Mouse (Mus musculus) intestine, embryonic 16.5 days (tissue): Measurements from ENCODE around the gene Ptprd. TPM values are rescaled to one million over a fixed set of nuclear protein-coding genes. Genes with fewer than 3 reads are reported as not detected.
A peak's percentile ranks its signal among the peaks of the same experiment; 100 is the strongest.

ENCODE experiments used
- ATAC-seq: fragments of 200-750 bp; cut with Nextera tagmentation; 2 replicates; pipeline ENCODE4 v1.8.0; 2017; ENCODE audit warnings: moderate TSS enrichment, moderate library complexity
- H3K27ac ChIP-seq: fragments of 300-500 bp; sonication (generic); 2 replicates; pipeline ENCODE4 v1.5.1; 2014; ENCODE audit warnings: mild to moderate bottlenecking, low read length
- H3K27me3 ChIP-seq: fragments of 300-500 bp; sonication (generic); replicated peaks from 2 replicates; pipeline ENCODE4 v1.6.1; 2014; ENCODE audit warnings: low read length, control low read depth, mixed read lengths; ENCODE audit not compliant: control insufficient read depth, insufficient read depth
- H3K36me3 ChIP-seq: fragments of 300-500 bp; sonication (generic); 2 replicates; pipeline ENCODE4 v1.6.1; 2014; ENCODE audit warnings: low read length, control low read depth; ENCODE audit not compliant: control insufficient read depth, insufficient read depth
- H3K4me1 ChIP-seq: fragments of 300-500 bp; sonication (generic); 2 replicates; pipeline ENCODE4 v1.6.1; 2014; ENCODE audit warnings: low read length, control low read depth, mixed read lengths; ENCODE audit not compliant: control insufficient read depth, insufficient read depth
- H3K4me2 ChIP-seq: fragments of 300-500 bp; sonication (generic); 2 replicates; pipeline ENCODE4 v1.6.1; 2014; ENCODE audit warnings: low read depth, low read length, control low read depth
- H3K4me3 ChIP-seq: fragments of 300-500 bp; sonication (generic); 2 replicates; pipeline ENCODE4 v1.5.1; 2014; ENCODE audit warnings: mild to moderate bottlenecking, low read length
- H3K9ac ChIP-seq: fragments of 300-500 bp; sonication (generic); 2 replicates; pipeline ENCODE4 v1.6.1; 2014; ENCODE audit warnings: low read depth, low read length
- H3K9me3 ChIP-seq: fragments of 300-500 bp; sonication (generic); 2 replicates; pipeline ENCODE4 v1.6.1; 2016; ENCODE audit warnings: low read length, control low read depth; ENCODE audit not compliant: control insufficient read depth
- WGBS: fragments of 180-500 bp; shearing (Covaris S2); extraction: QIAGEN DNeasy Blood & Tissue Kit; methylation state at CpG from one replicate; pipeline ENCODE4 v1.1.7; 2014; 5-methylcytosine and 5-hydroxymethylcytosine counted together
- microRNA-seq: library from miRNA; unstranded; fragments of <30 nt; microRNA quantifications from one replicate; pipeline ENCODE4, GENCODE M21; 2016
- polyA plus RNA-seq: library from polyadenylated mRNA; unstranded; fragments of >200 nt; fragmentation: Nextera tagmentation; extraction: Ambion mirVana; gene quantifications from 2 replicates; pipeline ENCODE4 v1.2.1, GENCODE M21; 2015

Gene Ptprd
- polyA plus RNA-seq, 1 experiment from 2014 or later = 5.0 TPM

GRCm38 (mm10) chr4:75961865-75962264 lies 2249.9 kb downstream of the Ptprd start:
- H3K9me3 ChIP-seq = no peaks in the 10 kb centered on the region
- no peaks in the 10 kb centered on the region for H3K27me3 ChIP-seq
- H3K9ac ChIP-seq = no peak overlapping the region
- no peak for ATAC-seq
- no peak overlapping the region for H3K27ac ChIP-seq
- H3K4me1 ChIP-seq = no peaks in the 10 kb centered on the region
- no peak overlapping the region for H3K4me3 ChIP-seq
- no peak overlapping the region for H3K4me2 ChIP-seq
- no peaks in the 10 kb centered on the region for H3K36me3 ChIP-seq
- 33% methylated on average over 2 of the region's 2 CpGs for WGBS

DNA sequence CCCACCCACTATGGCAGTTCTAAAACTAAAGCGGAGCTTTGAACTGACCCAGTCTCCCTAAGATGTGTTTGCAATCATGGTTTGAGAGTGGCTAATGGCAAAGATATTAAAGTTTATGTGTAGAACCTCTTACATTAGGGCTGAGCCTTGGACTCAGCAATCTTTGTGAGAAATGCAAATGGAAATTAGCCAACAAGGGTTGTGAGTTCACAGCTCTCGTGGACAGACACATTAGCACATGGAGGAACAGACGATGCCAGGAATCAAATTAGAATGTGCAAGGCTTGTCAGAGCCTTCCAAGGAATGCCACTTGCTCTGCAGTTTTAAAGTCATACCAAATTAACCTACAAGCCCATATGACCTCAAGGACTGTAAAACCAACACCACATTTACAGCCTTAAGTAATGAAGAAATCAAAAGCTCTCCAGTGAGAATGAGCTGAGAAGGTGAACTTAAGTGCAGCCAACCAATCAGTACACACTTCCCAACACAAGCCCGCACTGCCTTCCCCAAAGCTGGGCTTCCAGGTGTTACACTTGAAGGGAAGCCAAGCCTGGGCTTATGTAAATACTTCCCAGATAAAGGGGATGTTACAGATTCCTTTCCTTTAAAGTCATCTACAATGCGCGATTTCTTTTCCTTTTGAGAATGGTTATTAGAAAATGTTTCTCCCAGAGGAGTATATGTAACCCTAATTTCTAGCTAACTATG lies 2258.3 kb downstream of the Ptprd start:
- peak; percentile 68 for ATAC-seq
- no peaks in the 10 kb centered on the region for H3K36me3 ChIP-seq
- WGBS = 64% methylated on average over 6 of the region's 6 CpGs
- no peaks in the 10 kb centered on the region for H3K4me1 ChIP-seq
- H3K4me3 ChIP-seq = no peak overlapping the region
- no peaks in the 10 kb centered on the region for H3K27me3 ChIP-seq
- no peak overlapping the region for H3K9ac ChIP-seq
- H3K27ac ChIP-seq = no peak overlapping the region
- no peaks in the 10 kb centered on the region for H3K9me3 ChIP-seq
- no peak overlapping the region for H3K4me2 ChIP-seq

DNA sequence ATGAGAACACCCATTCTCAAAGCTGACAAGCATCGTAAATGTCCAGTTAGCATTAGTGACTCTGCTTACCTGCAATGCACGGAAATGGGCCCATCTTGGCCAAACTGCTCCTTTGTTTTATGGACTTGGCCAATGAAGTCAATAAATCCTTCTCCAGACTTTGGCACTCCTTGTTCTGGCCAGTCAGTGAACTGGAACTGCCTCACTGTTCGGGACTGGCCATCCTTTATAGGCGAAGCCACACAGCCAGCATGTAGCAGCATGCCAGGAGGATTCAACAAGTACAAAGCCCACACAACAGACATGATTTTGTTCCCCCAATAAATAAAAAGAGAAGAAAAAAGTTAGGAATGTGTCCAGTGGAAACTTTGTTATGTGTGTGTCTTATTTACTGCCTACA lies 2261.2 kb downstream of the Ptprd start:
- Histone ChIP-seq H3K4me3 (no peak overlapping the region), H3K4me2 (no peak overlapping the region), H3K27me3 (no peaks in the 10 kb centered on the region), H3K9me3 (no peaks in the 10 kb centered on the region), H3K36me3 (no peaks in the 10 kb centered on the region), H3K9ac (no peak overlapping the region), H3K27ac (no peak overlapping the region), H3K4me1 (no peaks in the 10 kb centered on the region)
- 82% methylated on average over 4 of the region's 4 CpGs for WGBS
- no peak for ATAC-seq

DNA sequence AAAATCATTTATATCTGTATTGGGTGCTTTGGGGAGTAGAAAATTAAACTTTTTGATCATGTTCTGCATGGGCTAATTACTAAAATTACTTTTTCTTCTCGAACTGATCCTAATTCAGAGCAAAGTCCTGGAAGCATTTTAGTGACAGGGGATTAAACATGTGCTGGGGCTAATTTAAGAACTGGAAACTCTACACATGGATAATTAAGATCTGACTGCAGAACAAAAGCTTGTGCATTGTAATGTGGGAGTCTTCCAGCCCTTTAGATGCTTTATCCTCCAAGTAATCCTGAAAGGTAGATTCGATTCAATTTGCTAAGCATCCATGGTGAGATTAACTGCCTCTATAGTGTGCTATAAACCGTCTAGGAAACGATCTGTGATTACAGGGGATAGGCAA lies 2316.9 kb downstream of the Ptprd start:
- Histone ChIP-seq H3K4me3 (no peak overlapping the region), H3K4me2 (no peak overlapping the region), H3K36me3 (no peaks in the 10 kb centered on the region), H3K27ac (no peak overlapping the region), H3K4me1 (no peaks in the 10 kb centered on the region), H3K9me3 (no peaks in the 10 kb centered on the region), H3K9ac (no peak overlapping the region), H3K27me3 (no peaks in the 10 kb centered on the region)
- WGBS = 74% methylated on average over 4 of the region's 4 CpGs
- ATAC-seq = no peak

Small RNA genes lying within 50 kb of the gene (microRNA-seq; reads per million reads assigned to microRNA genes)
- not detected for gene Gm23159
